Mouse (Mus musculus) limb, embryonic 13.5 days (tissue): ENCODE data around the gene Mt3. TPM values are rescaled to one million over a fixed set of nuclear protein-coding genes. Genes with fewer than 3 reads are reported as not detected.

Experiments
- ATAC-seq: fragments of 200-750 bp; cut with Nextera tagmentation; 2 replicates; pipeline ENCODE4 v1.8.0; 2017; ENCODE audit warnings: low read depth, moderate number of reproducible peaks, moderate TSS enrichment; ENCODE audit not compliant: low FRiP score
- H3K27ac ChIP-seq: fragments of 300-500 bp; sonication (generic); 2 replicates; pipeline ENCODE4 v1.5.1; 2015; ENCODE audit warnings: inconsistent platforms, mild to moderate bottlenecking, moderate library complexity
- H3K27me3 ChIP-seq: fragments of 300-500 bp; sonication (generic); 2 replicates; pipeline ENCODE4 v1.6.1; 2015; ENCODE audit warnings: mild to moderate bottlenecking, inconsistent platforms
- H3K36me3 ChIP-seq: fragments of 300-500 bp; sonication (generic); 2 replicates; pipeline ENCODE4 v1.6.1; 2015; ENCODE audit warnings: inconsistent platforms, mild to moderate bottlenecking, moderate library complexity
- H3K4me1 ChIP-seq: fragments of 300-500 bp; sonication (generic); 2 replicates; pipeline ENCODE4 v1.6.1; 2015; ENCODE audit warnings: inconsistent platforms
- H3K4me2 ChIP-seq: fragments of 300-500 bp; sonication (generic); replicated peaks from 2 replicates; pipeline ENCODE4 v1.6.1; 2015; ENCODE audit warnings: inconsistent platforms, mild to moderate bottlenecking, moderate library complexity
- H3K4me3 ChIP-seq: fragments of 300-500 bp; sonication (generic); 2 replicates; pipeline ENCODE4 v1.5.1; 2015; ENCODE audit warnings: moderate library complexity, mild to moderate bottlenecking, inconsistent platforms
- H3K9ac ChIP-seq: fragments of 300-500 bp; sonication (generic); 2 replicates; pipeline ENCODE4 v1.6.1; 2015; ENCODE audit warnings: mild to moderate bottlenecking, inconsistent platforms
- H3K9me3 ChIP-seq: fragments of 300-500 bp; sonication (generic); 2 replicates; pipeline ENCODE4 v1.6.1; 2016; ENCODE audit warnings: inconsistent platforms
- WGBS: fragments of 180-500 bp; shearing (Covaris S2); methylation state at CpG from one replicate; pipeline ENCODE4 v1.1.7; 2015; 5-methylcytosine and 5-hydroxymethylcytosine counted together
- polyA plus RNA-seq: library from polyadenylated mRNA; unstranded; fragments of >200 nt; fragmentation: Nextera tagmentation; extraction: Ambion mirVana; gene quantifications from 2 replicates; pipeline ENCODE4 v1.2.1, GENCODE M21; 2015

Mt3 gene
- polyA plus RNA-seq = 0.99 and 1.2 TPM in 2 replicates

- Histone ChIP-seq H3K4me2 (peak within 1 kb of the TSS; percentile 64), H3K9ac (no peak within 1 kb of the TSS), H3K4me1 (peaks cover 34% of the 10 kb centered on the region), H3K4me3 (peak within 1 kb of the TSS; percentile 31), H3K9me3 (no peaks in the 10 kb centered on the region), H3K36me3 (no peaks in the 10 kb centered on the region), H3K27ac (no peak within 1 kb of the TSS), H3K27me3 (peaks cover 35% of the 10 kb centered on the region)
- peak; percentile 78 for ATAC-seq
- 2% methylated on average over 28 of the region's 29 CpGs for WGBS
Observed at GRCm38 (mm10) chr8:94152513-94153300, at the start of gene Mt3. Gene Mt3, plus strand, starts transcription at chr8:94152607.

- 55% methylated on average over 5 of the region's 5 CpGs for WGBS
Observed at GRCm38 (mm10) chr8:94104146-94104545, 48.3 kb upstream of the Mt3 start.

DNA sequence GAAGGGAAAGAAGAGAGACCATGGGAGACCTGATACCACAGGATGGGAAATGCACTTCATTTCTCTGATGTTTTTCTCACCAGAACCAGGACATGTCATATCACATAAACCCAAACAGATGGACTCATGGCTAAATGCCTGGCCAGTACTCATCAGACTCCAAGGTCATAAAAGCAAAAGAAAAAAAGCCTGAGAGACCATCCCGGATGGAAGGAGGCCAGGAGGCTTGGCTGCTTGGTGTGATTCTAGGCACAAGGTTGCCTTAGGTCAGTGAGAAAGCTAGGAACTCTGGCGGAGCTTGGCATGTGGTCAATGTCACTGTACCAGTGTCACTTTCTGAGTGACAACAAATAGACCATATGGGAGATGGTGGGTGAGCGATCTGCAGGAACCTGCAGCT is 44.5 kb upstream of the Mt3 start:
- no peak overlapping the region for H3K4me3 ChIP-seq
- H3K9ac ChIP-seq = no peak overlapping the region
- no peaks in the 10 kb centered on the region for H3K27me3 ChIP-seq
- no peaks in the 10 kb centered on the region for H3K9me3 ChIP-seq
- no peak for ATAC-seq
- H3K36me3 ChIP-seq = no peaks in the 10 kb centered on the region
- H3K27ac ChIP-seq = no peak overlapping the region
- peaks cover 5% of the 10 kb centered on the region; the same call in 1 of the 2 replicates for H3K4me1 ChIP-seq
- WGBS = 63% methylated on average over 3 of the region's 3 CpGs
- H3K4me2 ChIP-seq = no peak overlapping the region

More at GRCm38 (mm10) chr8:94104146-94104545, 48.3 kb upstream of the Mt3 start:
- no peak overlapping the region for H3K9ac ChIP-seq
- H3K4me2 ChIP-seq = no peak overlapping the region
- no peak for ATAC-seq
- H3K4me3 ChIP-seq = no peak overlapping the region
- no peaks in the 10 kb centered on the region for H3K27me3 ChIP-seq
- H3K36me3 ChIP-seq = no peaks in the 10 kb centered on the region
- no peaks in the 10 kb centered on the region for H3K9me3 ChIP-seq
- no peak overlapping the region for H3K27ac ChIP-seq
- peaks cover 5% of the 10 kb centered on the region; the same call in 1 of the 2 replicates for H3K4me1 ChIP-seq

DNA sequence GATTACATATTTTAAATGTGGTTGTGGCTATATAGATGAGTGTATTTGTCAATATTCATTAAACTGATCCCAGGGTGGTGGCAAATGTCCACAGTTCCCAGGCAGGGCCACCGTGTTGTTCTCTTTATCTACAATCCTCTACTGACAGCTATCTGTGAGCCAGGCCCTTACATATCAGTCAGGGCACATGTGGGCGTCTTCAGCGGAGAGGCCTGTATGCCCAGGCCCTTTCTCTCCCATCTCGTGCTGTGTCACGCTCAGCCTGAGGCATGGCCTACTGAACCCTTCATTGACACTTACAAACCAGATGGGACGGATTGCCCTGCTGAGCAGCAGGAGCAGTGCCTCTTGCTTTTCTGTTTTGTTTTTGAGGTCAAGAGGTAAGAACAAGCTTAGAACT is 43.0 kb upstream of the Mt3 start:
- Histone ChIP-seq H3K9ac (no peak overlapping the region), H3K27ac (no peak overlapping the region), H3K4me3 (no peak overlapping the region), H3K4me1 (peaks cover 5% of the 10 kb centered on the region; the same call in 1 of the 2 replicates), H3K36me3 (no peaks in the 10 kb centered on the region), H3K9me3 (no peaks in the 10 kb centered on the region), H3K27me3 (no peaks in the 10 kb centered on the region), H3K4me2 (no peak overlapping the region)
- 82% methylated on average over 6 of the region's 6 CpGs for WGBS
- ATAC-seq = no peak

DNA sequence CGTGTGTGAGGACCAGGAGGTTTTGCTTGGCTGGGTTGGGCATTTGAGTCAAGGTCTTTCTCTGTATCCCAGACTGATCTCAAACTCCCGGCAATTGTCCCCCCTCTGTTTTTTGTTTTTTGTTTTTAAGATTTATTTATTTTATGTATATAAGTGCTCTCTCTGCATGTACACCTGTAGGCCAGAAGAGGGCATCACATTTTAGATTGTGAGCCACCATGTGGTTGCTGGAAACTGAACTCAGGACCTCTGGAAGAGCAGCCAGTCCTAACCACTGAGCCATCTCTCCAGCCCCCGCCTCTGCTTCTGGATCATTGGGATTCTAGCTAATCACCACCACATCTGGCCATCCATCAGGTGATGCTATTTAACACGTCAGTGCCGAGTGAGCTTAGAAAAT is 42.6 kb upstream of the Mt3 start:
- Histone ChIP-seq H3K4me2 (no peak overlapping the region), H3K27me3 (no peaks in the 10 kb centered on the region), H3K4me3 (no peak overlapping the region), H3K4me1 (peaks cover 5% of the 10 kb centered on the region; the same call in 1 of the 2 replicates), H3K27ac (no peak overlapping the region), H3K36me3 (no peaks in the 10 kb centered on the region), H3K9me3 (no peaks in the 10 kb centered on the region), H3K9ac (no peak overlapping the region)
- 68% methylated on average over 5 of the region's 5 CpGs for WGBS
- no peak for ATAC-seq

- Histone ChIP-seq H3K4me2 (no peak overlapping the region), H3K4me1 (peaks cover 5% of the 10 kb centered on the region; the same call in 1 of the 2 replicates), H3K27me3 (no peaks in the 10 kb centered on the region), H3K4me3 (no peak overlapping the region), H3K36me3 (no peaks in the 10 kb centered on the region), H3K27ac (no peak overlapping the region), H3K9me3 (no peaks in the 10 kb centered on the region), H3K9ac (no peak overlapping the region)
- ATAC-seq = no peak
- 60% methylated on average over 6 of the region's 6 CpGs for WGBS
Observed at GRCm38 (mm10) chr8:94110526-94111177, 41.8 kb upstream of the Mt3 start.

GRCm38 (mm10) chr8:94113435-94113834 is 39.0 kb upstream of the Mt3 start:
- no peak overlapping the region for H3K4me3 ChIP-seq
- peaks cover 5% of the 10 kb centered on the region; the same call in 1 of the 2 replicates for H3K4me1 ChIP-seq
- no peak overlapping the region for H3K4me2 ChIP-seq
- no peaks in the 10 kb centered on the region for H3K27me3 ChIP-seq
- H3K9ac ChIP-seq = no peak overlapping the region
- no peaks in the 10 kb centered on the region for H3K9me3 ChIP-seq
- ATAC-seq = no peak
- H3K36me3 ChIP-seq = no peaks in the 10 kb centered on the region
- no peak overlapping the region for H3K27ac ChIP-seq
- WGBS = 71% methylated on average over 1 of the region's 1 CpGs

DNA sequence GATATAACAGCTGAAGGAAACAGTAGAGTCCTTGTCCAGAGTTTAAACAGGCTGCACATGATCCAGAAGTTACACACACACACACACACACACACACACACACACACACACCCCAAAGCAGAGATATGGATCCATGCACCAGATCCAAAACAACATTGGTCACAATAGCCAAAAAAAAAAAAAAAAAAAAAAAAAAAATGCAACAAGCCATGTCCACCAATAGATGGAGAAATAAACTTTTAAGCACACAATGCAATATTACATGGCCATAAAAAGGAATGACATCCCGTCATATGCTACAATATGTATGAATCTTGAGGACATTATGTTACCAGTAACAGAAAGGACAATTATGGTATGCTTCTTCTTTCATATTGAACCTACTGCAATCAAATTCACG is 38.4 kb upstream of the Mt3 start:
- H3K27me3 ChIP-seq = no peaks in the 10 kb centered on the region
- peaks cover 4% of the 10 kb centered on the region for H3K4me1 ChIP-seq
- H3K9me3 ChIP-seq = no peaks in the 10 kb centered on the region
- no peak for ATAC-seq
- no peak overlapping the region for H3K9ac ChIP-seq
- no peaks in the 10 kb centered on the region for H3K36me3 ChIP-seq
- no peak overlapping the region for H3K27ac ChIP-seq
- H3K4me2 ChIP-seq = no peak overlapping the region
- H3K4me3 ChIP-seq = no peak overlapping the region
- WGBS = 86% methylated on average over 2 of the region's 2 CpGs

- Histone ChIP-seq H3K4me3 (no peak overlapping the region), H3K27me3 (no peaks in the 10 kb centered on the region), H3K27ac (no peak overlapping the region), H3K4me1 (peaks cover 22% of the 10 kb centered on the region), H3K9me3 (no peaks in the 10 kb centered on the region), H3K9ac (0 out of 2 replicates have a peak overlapping the region, but pooled peaks have one; percentile 39), H3K36me3 (no peaks in the 10 kb centered on the region), H3K4me2 (0 out of 2 replicates have a peak overlapping the region, but pooled peaks have one; percentile 11)
- ATAC-seq = no peak
- 3% methylated on average over 6 of the region's 6 CpGs for WGBS
Observed at GRCm38 (mm10) chr8:94118776-94119430, 33.5 kb upstream of the Mt3 start.

DNA sequence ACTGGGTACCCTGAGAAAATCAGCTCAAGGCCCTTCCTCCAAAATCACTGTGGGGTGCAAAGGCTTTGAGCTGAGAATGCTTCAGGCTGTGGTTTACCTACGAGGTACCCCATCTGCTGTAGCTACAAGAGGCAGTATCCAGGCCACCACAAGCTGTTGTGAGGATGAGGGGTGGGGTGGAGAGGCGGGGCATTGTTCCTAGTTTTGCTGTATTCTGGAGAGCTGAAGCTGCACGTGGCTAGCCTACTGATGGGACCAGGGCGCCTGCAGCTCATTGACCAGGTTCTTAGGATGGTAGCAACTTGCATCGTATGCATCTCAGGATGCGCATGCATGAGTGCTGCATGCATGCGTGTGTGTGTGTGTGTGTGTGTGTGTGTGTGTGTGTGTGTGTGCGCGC is 30.8 kb upstream of the Mt3 start:
- H3K4me1 ChIP-seq = peaks cover 22% of the 10 kb centered on the region
- ATAC-seq = no peak
- no peaks in the 10 kb centered on the region for H3K9me3 ChIP-seq
- WGBS = 78% methylated on average over 9 of the region's 9 CpGs
- H3K36me3 ChIP-seq = no peaks in the 10 kb centered on the region
- H3K9ac ChIP-seq = no peak overlapping the region
- H3K27me3 ChIP-seq = no peaks in the 10 kb centered on the region
- H3K4me2 ChIP-seq = no peak overlapping the region
- H3K4me3 ChIP-seq = no peak overlapping the region
- no peak overlapping the region for H3K27ac ChIP-seq

DNA sequence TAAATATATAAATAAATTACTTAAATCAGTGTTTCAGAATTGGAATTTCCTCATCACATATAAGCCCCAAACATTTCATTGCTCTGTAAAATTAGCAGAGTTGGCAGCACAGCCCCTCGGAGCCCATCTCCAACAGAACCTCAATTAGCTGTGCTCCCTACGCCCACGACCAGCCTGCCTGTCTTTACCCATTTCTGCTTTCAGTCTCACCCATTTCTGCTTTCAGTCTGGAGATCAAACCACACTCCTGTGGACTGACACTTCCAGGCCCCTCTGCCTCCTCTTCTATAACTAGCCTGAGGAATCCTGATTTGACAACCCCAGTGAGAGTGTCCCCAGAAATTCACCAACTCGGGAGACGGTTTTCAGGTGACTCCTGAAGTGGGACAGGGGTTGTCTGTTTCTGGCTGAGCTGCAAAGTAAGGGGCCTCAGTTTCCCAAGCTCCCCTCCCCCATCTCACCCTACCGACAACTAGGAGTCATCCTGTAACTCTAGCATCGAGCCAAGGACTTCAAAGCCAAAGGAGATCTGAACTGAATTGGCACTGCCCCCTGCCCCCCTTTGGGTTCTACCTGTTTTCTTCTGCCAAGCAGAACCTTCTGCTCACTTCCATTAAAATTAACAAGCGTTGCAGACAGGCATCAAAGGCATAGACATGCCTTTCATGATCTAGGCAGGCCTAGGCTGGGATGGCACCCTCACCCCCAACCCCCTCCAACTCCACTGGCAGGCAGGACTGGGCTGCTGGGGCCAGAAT is 29.5 kb upstream of the Mt3 start:
- 26% methylated on average over 8 of the region's 8 CpGs for WGBS
- H3K4me1 ChIP-seq = peaks cover 22% of the 10 kb centered on the region
- no peaks in the 10 kb centered on the region for H3K36me3 ChIP-seq

More for the DNA sequence above, 29.5 kb upstream of the Mt3 start:
- H3K4me3 ChIP-seq = no peak overlapping the region
- H3K9ac ChIP-seq = no peak overlapping the region
- no peaks in the 10 kb centered on the region for H3K27me3 ChIP-seq
- H3K9me3 ChIP-seq = no peaks in the 10 kb centered on the region
- no peak overlapping the region for H3K4me2 ChIP-seq
- no peak overlapping the region for H3K27ac ChIP-seq
- ATAC-seq = no peak
